Mouse (Mus musculus) embryonic facial prominence, embryonic 14.5 days (tissue): ENCODE measurements around the gene Art5. TPM values are rescaled to one million over a fixed set of nuclear protein-coding genes. Genes with fewer than 3 reads are reported as not detected.
A peak's percentile ranks its signal among the peaks of the same experiment; 100 is the strongest.

Source experiments
- ATAC-seq: fragments of 200-750 bp; cut with Nextera tagmentation; 2 replicates; pipeline ENCODE4 v1.8.0; 2017; ENCODE audit warnings: low read depth, moderate number of reproducible peaks, moderate TSS enrichment
- DNase-seq: peaks from one replicate; pipeline ENCODE4 v3.0.0-alpha.2; 2015; ENCODE audit warnings: low spot score
- H3K27ac ChIP-seq: fragments of 300-500 bp; sonication (generic); replicated peaks from 2 replicates; pipeline ENCODE4 v1.5.1; 2014; ENCODE audit warnings: low read depth, mild to moderate bottlenecking, low read length, moderate library complexity
- H3K27me3 ChIP-seq: fragments of 300-500 bp; sonication (generic); replicated peaks from 2 replicates; pipeline ENCODE4 v1.6.1; 2014; ENCODE audit warnings: low read length; ENCODE audit not compliant: control insufficient read depth, insufficient read depth
- H3K36me3 ChIP-seq: fragments of 300-500 bp; sonication (generic); 2 replicates; pipeline ENCODE4 v1.6.1; 2014; ENCODE audit warnings: low read length, mixed read lengths; ENCODE audit not compliant: control insufficient read depth, insufficient read depth
- H3K4me1 ChIP-seq: fragments of 300-500 bp; sonication (generic); 2 replicates; pipeline ENCODE4 v1.6.1; 2014; ENCODE audit warnings: antibody characterized with exemption, low read length; ENCODE audit not compliant: control insufficient read depth, insufficient read depth
- H3K4me2 ChIP-seq: fragments of 300-500 bp; sonication (generic); 2 replicates; pipeline ENCODE4 v1.6.1; 2014; ENCODE audit warnings: low read depth, mild to moderate bottlenecking, low read length, moderate library complexity, mixed read lengths
- H3K4me3 ChIP-seq: fragments of 300-500 bp; sonication (generic); 2 replicates; pipeline ENCODE4 v1.5.1; 2014; ENCODE audit warnings: low read depth, mild to moderate bottlenecking, low read length
- H3K9ac ChIP-seq: fragments of 300-500 bp; sonication (generic); 2 replicates; pipeline ENCODE4 v1.6.1; 2014; ENCODE audit warnings: low read depth, mild to moderate bottlenecking, low read length, moderate library complexity, mixed read lengths
- H3K9me3 ChIP-seq: fragments of 300-500 bp; sonication (generic); 2 replicates; pipeline ENCODE4 v1.6.1; 2016; ENCODE audit warnings: low read length; ENCODE audit not compliant: control insufficient read depth
- WGBS: fragments of 180-500 bp; shearing (Covaris S2); extraction: QIAGEN DNeasy Blood & Tissue Kit; methylation state at CpG from one replicate; pipeline ENCODE4 v1.1.7; 2014; 5-methylcytosine and 5-hydroxymethylcytosine counted together
- polyA plus RNA-seq: library from polyadenylated mRNA; unstranded; fragments of >200 nt; fragmentation: Nextera tagmentation; extraction: Ambion mirVana; gene quantifications from 2 replicates; pipeline ENCODE4 v1.2.1, GENCODE M21; 2014

The Art5 gene
- polyA plus RNA-seq, 1 experiment from 2014 or later: 2.9 TPM

DNA sequence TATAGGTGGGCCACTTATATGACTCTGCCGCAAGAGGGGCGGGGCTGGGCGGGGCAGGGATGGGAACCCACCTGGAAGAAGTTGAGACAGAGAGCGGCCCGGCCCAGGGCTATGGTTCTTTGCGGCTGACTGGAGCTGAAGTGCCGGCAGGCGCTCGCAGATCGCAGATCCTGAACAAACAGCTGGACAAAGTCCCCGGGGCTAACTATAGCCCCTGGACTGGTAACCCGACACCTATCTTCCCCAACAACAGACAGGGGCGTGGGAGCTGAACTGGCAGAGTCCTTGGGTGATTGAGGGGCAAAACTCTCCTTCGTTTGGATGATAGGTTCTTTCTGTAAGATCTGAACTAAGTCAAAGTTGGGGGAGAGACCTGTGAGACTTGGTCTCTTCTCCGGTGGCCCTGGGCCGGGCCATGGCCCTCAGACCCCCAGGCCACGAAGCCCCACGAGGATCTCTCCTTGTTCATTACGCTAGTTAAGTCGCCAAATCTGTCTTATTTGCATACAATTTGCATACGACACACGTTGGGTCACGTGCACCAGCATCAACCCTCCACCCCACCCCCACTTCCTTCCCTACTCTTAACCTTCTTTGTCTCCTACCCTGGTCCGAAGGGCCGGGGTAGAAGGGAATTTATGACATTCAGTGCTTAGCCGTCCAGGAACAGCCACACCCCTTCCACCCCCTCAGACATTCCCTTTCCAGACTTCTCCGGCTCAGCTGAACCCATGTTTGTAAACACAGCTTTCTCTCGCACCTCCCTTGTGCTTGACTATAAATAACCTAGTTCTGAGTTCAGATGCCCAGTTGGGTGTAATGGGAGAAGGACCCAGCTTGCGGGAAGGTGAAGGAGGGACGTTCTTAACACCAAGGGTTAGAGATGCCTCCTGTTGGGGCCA is 9.3 kb downstream of the Art5 start:
- DNase-seq (peak; percentile 60), ATAC-seq (peak; percentile 55)
- Histone ChIP-seq H3K27ac (no peak overlapping the region), H3K9me3 (no peaks in the 10 kb centered on the region), H3K4me3 (peak overlapping the region; percentile 31), H3K27me3 (no peaks in the 10 kb centered on the region), H3K4me1 (peaks cover 8% of the 10 kb centered on the region), H3K9ac (peak overlapping the region; percentile 46), H3K4me2 (peak overlapping the region; percentile 55), H3K36me3 (0 out of 2 replicates have a peak, but pooled peaks cover 6% of the 10 kb centered on the region)
- 6% methylated on average over 30 of the region's 30 CpGs for WGBS

DNA sequence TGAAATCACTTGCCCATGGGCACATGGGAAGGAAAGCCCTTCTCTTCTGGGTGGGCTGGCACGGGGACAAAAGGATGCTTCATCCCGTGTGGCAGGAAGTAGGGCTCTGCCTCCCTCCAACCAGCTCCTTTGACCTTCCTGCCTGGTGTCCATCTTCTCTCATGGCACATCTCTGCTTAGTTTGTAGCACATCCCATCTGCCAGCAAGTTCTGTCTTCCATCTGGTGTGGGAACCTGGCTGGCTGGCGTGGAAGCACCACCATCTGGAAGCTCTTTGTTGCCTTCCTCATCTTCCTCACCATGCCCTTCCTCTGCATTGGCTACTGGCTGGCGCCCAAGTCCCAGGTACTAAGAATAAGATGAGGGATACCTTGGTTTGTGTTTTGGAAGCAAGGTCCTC is 22.0 kb downstream of the Art5 start:
- no peaks in the 10 kb centered on the region for H3K9me3 ChIP-seq
- ATAC-seq: no peak
- H3K36me3 ChIP-seq: peaks cover 36% of the 10 kb centered on the region
- H3K4me1 ChIP-seq: no peaks in the 10 kb centered on the region
- no peak overlapping the region for H3K9ac ChIP-seq
- no peak overlapping the region for H3K27ac ChIP-seq
- no peak overlapping the region for H3K4me2 ChIP-seq
- H3K27me3 ChIP-seq: no peaks in the 10 kb centered on the region
- 72% methylated on average over 4 of the region's 4 CpGs for WGBS
- H3K4me3 ChIP-seq: no peak overlapping the region
- DNase-seq: no peak

DNA sequence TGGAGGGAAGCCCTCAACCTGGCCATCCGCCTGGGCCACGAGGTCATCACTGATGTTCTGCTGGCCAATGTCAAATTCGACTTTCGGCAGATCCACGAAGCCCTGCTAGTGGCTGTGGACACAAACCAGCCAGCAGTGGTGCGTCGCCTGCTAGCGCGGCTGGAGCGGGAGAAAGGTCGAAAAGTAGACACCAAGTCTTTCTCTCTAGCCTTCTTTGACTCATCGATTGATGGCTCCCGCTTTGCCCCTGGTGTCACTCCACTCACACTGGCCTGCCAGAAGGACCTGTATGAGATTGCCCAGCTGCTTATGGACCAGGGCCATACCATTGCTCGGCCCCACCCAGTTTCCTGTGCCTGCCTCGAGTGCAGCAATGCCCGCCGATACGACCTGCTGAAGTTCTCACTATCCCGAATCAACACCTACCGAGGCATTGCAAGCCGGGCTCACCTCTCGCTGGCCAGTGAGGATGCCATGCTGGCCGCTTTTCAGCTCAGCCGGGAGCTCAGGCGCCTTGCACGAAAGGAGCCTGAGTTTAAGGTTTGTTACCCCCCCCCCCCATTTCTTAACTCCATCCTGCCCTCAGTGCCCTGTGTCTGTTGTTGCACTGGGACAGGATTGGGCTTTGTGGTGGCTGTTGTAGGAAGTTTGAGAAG is 25.1 kb downstream of the Art5 start:
- 88% methylated on average over 26 of the region's 26 CpGs for WGBS
- peaks cover 61% of the 10 kb centered on the region for H3K36me3 ChIP-seq
- no peak for ATAC-seq

DNA sequence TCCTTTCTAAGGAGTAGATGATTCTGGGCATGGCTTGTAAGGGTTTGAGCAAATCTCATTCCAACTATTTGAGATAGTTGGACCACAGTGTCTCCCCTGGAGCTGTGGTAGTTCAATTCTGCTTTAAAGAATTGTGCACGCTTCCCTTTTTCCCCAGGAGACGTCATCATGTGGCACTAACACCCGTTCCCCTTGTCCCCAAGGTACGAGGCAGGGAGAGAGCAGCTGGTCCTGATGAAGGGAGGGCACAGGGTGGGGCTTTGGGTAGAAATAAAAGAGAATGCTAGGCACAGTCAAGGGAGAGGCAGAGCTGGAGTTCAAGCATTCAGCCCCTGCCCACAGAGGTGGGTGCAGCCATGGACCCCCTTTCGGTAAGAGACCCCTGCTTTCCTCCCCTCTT is 26.5 kb downstream of the Art5 start, which contains the start of gene Trpc2:
Trpc2 (plus strand) TSS at position 301 of the 400 bp plus-strand sequence.
- no peak within 1 kb of the TSS for H3K4me3 ChIP-seq
- H3K27me3 ChIP-seq: no peaks in the 10 kb centered on the region
- peaks cover 68% of the 10 kb centered on the region for H3K36me3 ChIP-seq
- no peaks in the 10 kb centered on the region for H3K4me1 ChIP-seq
- no peak within 1 kb of the TSS for H3K27ac ChIP-seq
- no peak within 1 kb of the TSS for H3K4me2 ChIP-seq
- 82% methylated on average over 5 of the region's 5 CpGs for WGBS
- no peak for DNase-seq
- H3K9me3 ChIP-seq: no peaks in the 10 kb centered on the region
- ATAC-seq: peak; percentile 7; the same call in 1 of the 2 replicates
- no peak within 1 kb of the TSS for H3K9ac ChIP-seq

More for the DNA sequence above, 25.1 kb downstream of the Art5 start:
- Histone ChIP-seq H3K4me2 (no peak overlapping the region), H3K27me3 (no peaks in the 10 kb centered on the region), H3K4me3 (no peak overlapping the region), H3K9me3 (no peaks in the 10 kb centered on the region), H3K27ac (no peak overlapping the region), H3K4me1 (no peaks in the 10 kb centered on the region), H3K9ac (no peak overlapping the region)
- DNase-seq: no peak

DNA sequence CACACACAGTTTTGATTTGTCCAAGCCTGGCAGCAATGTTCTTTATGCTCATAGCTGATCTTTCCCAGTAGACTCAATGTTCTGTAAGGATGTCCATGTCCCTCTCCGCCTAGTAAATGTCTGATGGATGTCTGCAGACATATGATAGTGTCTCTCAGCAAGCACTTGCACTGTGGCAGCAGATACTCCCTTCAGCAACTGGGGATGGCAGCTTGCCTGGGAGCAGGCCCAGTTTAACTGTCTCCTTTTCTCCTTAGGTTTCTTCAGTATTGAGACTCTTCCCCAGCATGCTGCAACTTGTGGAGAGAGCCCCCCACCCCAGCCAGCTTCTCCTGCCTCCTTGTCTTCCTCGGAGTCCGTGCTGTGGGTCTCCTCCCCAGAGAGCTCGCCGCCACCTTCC is 27.5 kb downstream of the Art5 start:
- whole genome bisulfite sequencing: 92% methylated on average over 5 of the region's 5 CpGs
- no peak for DNase-seq
- Histone ChIP-seq H3K9me3 (no peaks in the 10 kb centered on the region), H3K4me3 (no peak overlapping the region), H3K4me1 (no peaks in the 10 kb centered on the region), H3K9ac (no peak overlapping the region), H3K27ac (no peak overlapping the region), H3K36me3 (peaks cover 78% of the 10 kb centered on the region), H3K27me3 (no peaks in the 10 kb centered on the region), H3K4me2 (no peak overlapping the region)
- ATAC-seq: no peak

DNA sequence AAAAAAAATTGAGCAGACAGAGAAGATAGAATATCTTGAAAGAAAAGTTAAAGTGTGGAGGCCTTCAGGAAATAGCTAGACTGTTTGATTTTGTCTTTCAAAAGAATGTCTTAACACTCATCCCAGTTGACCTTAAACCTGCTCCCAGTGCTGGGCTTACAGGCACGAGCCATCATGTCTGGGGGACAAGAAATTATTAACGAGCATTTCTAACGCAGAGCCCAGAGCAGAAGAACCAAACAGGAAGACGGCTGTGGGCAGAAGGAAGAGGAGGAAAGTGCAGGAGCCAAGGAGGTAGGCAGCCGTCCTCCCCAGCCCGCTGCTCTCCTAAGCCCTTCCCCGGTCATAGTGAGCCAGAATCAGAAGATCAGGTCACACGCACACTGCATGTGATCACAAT is 29.0 kb downstream of the Art5 start:
- DNase-seq: no peak
- Histone ChIP-seq H3K9ac (no peak overlapping the region), H3K27me3 (no peaks in the 10 kb centered on the region), H3K36me3 (peaks cover 89% of the 10 kb centered on the region), H3K4me2 (no peak overlapping the region), H3K4me3 (no peak overlapping the region), H3K27ac (no peak overlapping the region), H3K4me1 (no peaks in the 10 kb centered on the region), H3K9me3 (no peaks in the 10 kb centered on the region)
- no peak for ATAC-seq
- 92% methylated on average over 8 of the region's 8 CpGs for WGBS

DNA sequence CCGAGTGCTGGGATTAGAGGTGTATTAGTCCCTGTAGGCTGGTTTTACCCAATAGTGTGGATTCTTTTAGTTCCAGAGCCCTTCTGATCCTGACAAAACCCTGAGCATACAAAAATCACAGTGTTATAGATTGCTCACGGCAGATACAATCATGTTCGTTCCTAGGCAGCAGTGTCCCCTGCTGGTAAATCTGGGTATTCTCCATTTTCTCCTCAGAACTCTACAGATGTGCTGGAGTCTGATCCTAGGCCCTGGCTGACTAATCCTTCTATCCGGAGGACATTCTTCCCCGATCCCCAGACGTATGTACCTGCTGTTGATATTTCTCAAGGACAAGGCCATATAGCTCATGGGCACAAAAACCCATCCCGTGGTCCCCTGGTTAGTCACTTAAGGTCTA is 30.8 kb downstream of the Art5 start:
- H3K36me3 ChIP-seq: peaks cover 93% of the 10 kb centered on the region

DNA sequence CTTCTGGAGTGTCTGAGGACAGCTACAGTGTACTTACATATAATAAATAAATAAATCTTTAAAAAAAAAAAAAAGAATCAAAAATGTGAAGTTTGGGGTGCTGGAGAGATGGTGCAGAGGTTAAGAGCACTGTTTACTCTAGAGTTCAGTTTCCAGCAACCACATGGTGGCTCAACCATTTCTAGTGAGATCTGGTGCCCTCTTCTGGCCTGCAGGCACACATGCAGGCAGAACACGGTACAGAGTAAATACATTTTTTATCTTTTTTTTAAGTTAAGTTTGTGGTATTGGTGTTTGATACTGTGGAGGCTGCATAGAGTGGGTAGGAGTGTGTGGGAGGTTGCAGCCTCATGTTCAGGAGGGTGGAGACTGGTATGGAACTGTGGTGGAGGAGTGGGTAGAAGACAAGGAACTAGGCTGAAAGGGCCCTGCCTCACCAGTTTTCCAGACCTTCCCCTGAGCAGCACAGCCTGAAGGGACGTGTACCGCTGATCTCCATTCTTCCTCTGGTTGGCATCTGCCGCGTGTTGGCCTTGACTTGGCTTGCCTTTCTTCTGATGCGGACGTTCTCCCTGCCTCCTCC is 32.5 kb downstream of the Art5 start:
- Histone ChIP-seq H3K27ac (no peak overlapping the region), H3K27me3 (no peaks in the 10 kb centered on the region), H3K9ac (no peak overlapping the region), H3K4me2 (no peak overlapping the region), H3K4me3 (no peak overlapping the region), H3K9me3 (no peaks in the 10 kb centered on the region), H3K36me3 (peaks cover 93% of the 10 kb centered on the region), H3K4me1 (no peaks in the 10 kb centered on the region)
- WGBS: 81% methylated on average over 7 of the region's 7 CpGs
- DNase-seq: no peak
- no peak for ATAC-seq

More for the DNA sequence above, 30.8 kb downstream of the Art5 start:
- no peak for DNase-seq
- 76% methylated on average over 7 of the region's 7 CpGs for WGBS
- Histone ChIP-seq H3K4me1 (no peaks in the 10 kb centered on the region), H3K27ac (no peak overlapping the region), H3K9ac (no peak overlapping the region), H3K27me3 (no peaks in the 10 kb centered on the region), H3K9me3 (no peaks in the 10 kb centered on the region), H3K4me3 (no peak overlapping the region), H3K4me2 (no peak overlapping the region)
- ATAC-seq: no peak
